Mouse (Mus musculus): Measurements from ENCODE around the gene Atp8b5.

Atp8b5 gene

GRCm38 (mm10) chr4:43414761-43415160 is 147.8 kb downstream of the Atp8b5 start:
- DNase-seq (ENCODE audit: low spot score): no peak

- no peak for DNase-seq (ENCODE audit: low spot score)
These were observed 148.5 kb downstream of the Atp8b5 start for GRCm38 (mm10) chr4:43415221-43416070.

GRCm38 (mm10) chr4:43416071-43416490 is 149.1 kb downstream of the Atp8b5 start:
- DNase-seq (ENCODE audit: low spot score): no peak

GRCm38 (mm10) chr4:43417269-43418062 is 150.5 kb downstream of the Atp8b5 start:
- no peak for DNase-seq (ENCODE audit: low spot score)

- no peak for DNase-seq (ENCODE audit: low spot score)
These were observed 151.5 kb downstream of the Atp8b5 start for GRCm38 (mm10) chr4:43418450-43418849.

GRCm38 (mm10) chr4:43418973-43419656 is 152.2 kb downstream of the Atp8b5 start:
- DNase-seq (ENCODE audit: low spot score): no peak

GRCm38 (mm10) chr4:43419801-43420281 is 152.9 kb downstream of the Atp8b5 start:
- DNase-seq (ENCODE audit: low spot score): no peak

- DNase-seq (ENCODE audit: low spot score): peak; percentile 87
These were observed 153.3 kb downstream of the Atp8b5 start for GRCm38 (mm10) chr4:43420305-43420704.

GRCm38 (mm10) chr4:43421632-43422240 is 154.8 kb downstream of the Atp8b5 start:
- no peak for DNase-seq (ENCODE audit: low spot score)

All from layer of hippocampus, adult 11-12 months (tissue).